Mouse (Mus musculus): ENCODE results near the gene Unc5c.
A peak's percentile ranks its signal among the peaks of the same experiment; 100 is the strongest.

Unc5c gene

GRCm38 (mm10) chr3:141819331-141819941 is 354.4 kb downstream of the Unc5c start:
- peak; percentile 30 for DNase-seq

- no peak for DNase-seq
Measured at GRCm38 (mm10) chr3:141828301-141828700, 363.3 kb downstream of the Unc5c start.

DNA sequence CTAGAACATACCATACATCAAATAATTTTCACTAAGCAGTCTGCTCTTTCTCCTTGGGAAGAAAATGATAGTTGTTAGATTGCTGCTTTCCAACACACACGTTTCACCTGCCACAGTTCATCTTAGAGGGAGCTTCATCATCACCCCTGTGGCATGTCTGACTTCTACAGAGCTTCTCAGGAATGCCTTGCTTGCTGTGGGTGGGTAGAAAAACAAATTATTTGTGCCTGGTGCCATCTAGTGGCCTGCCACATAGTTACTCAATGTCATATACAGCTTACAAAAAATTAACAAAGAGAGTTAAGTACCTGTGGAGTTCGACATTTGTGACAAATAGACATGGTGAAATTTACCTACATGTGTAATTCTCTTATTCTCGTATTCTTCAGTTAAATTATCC is 366.1 kb downstream of the Unc5c start:
- peak; percentile 57 for DNase-seq

DNA sequence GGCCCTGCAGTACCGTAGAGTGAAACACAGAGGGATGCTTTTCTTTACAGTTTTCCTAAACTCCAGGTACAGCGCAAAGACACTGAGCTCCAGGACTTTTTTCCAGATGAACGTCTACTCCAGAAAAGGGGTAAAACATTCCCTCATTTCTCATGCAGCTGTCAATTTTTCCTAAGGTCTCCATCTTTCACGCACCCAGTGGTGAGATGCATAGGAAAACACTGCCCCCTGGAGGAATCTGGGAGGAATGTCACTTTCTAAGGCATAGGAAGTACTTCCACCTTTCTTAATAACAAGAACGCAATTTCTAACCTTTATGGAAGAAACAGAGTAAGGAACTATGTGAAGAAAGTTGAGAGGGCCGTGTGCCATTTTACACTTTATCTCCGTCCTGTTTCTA is 373.8 kb downstream of the Unc5c start:
- DNase-seq: no peak

GRCm38 (mm10) chr3:141849206-141849605 is 384.2 kb downstream of the Unc5c start:
- DNase-seq: no peak

- DNase-seq: no peak
Measured at GRCm38 (mm10) chr3:141850141-141850540, 385.1 kb downstream of the Unc5c start.

GRCm38 (mm10) chr3:141854339-141854738 is 389.3 kb downstream of the Unc5c start:
- no peak for DNase-seq

DNA sequence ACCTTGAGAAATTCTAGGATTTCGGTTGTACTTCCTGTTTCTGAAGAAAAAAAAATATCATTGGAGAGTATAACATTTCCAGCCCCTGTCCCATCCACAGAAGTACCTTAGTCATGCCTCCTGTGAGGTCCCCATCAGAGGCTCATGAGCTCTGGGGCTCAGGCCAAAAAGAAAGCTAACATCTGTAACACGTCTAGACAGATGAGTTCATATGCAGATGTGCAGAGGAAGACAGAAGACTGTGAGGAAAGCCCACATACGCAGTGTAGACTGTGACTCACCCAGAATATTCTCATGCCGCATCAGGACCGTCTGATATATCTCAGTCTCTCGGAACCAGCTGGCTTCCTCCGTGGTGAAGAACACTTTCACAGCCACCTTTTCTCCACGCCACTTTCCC is 392.1 kb downstream of the Unc5c start:
- DNase-seq: no peak

- DNase-seq: peak; percentile 38
Measured at GRCm38 (mm10) chr3:141862816-141863461, 397.9 kb downstream of the Unc5c start.

GRCm38 (mm10) chr3:141871805-141872204 is 406.8 kb downstream of the Unc5c start:
- no peak for DNase-seq

DNA sequence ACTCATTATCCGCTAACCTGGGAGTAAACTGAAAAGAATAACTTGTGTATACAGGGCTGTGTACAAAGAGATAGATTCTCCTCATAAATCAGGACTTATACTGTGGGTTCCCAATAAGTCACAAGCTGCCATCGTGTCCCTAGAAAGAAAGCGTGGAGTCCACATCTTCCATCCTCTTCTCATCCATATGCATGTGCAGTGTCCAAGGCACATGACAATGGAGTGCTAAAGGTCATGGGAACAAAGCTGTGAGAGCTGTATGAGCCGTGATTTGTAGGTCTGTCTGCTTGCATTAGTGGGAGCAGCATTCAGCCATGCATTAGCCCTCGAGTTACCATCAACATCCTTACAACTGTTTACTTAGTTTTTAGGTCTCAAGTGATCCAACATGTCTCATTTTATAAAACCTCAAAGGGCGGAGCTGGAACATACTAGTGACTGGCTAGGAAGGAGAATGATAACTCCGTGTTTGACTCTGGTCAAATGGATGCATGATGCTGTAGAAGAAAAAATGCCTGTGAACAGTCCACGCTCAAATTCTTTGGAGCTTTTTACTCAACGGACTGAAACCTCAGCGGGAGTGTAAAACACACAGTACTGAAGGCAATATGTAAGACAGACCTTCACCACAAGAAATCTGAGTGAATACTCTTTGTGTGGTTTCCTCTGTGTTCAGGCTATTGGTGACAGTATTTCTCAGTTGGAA is 407.5 kb downstream of the Unc5c start:
- DNase-seq: no peak

- no peak for DNase-seq
Measured at GRCm38 (mm10) chr3:141882496-141882895, 417.5 kb downstream of the Unc5c start.

GRCm38 (mm10) chr3:141884190-141884589 is 419.2 kb downstream of the Unc5c start:
- no peak for DNase-seq

All from kidney, adult 18-20 months (tissue).